Mouse (Mus musculus): ENCODE measurements around the gene Gm6205.
"Not testable (repeated sequence)": the region's sequence is repeated elsewhere in the genome, so short reads cannot be mapped to it uniquely, and the experiment has no call there.

Gene Gm6205

DNA sequence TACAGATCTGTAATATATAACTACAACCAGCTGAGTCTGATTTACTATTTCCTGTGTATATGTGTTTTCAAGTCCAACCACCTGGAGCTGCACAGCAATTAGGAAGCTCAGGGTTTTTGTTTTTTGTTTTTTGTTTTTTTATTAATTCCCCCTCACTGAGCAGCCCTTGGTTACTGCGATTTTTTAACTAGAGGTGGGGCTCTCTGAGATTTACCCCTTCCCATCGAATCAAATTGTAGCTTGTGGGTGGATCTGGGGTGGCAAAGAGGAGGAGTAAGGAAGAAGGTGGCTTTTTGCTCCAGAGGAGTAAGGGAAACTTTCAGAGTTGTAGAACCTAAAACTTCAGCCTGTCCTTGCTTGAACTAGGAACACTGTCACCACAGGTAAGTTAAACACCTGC, at the start of gene Gm6205:
TSS of gene Gm6205 (plus strand) at position 301 of the 400 bp plus-strand sequence.
- H3K4me1 ChIP-seq (replicated peaks; ENCODE audit: low read depth, low read length); H3K4me3 ChIP-seq (replicated peaks; ENCODE audit: low read length); H3K9me3 ChIP-seq (ENCODE audit: low read length): not testable (repeated sequence)

DNA sequence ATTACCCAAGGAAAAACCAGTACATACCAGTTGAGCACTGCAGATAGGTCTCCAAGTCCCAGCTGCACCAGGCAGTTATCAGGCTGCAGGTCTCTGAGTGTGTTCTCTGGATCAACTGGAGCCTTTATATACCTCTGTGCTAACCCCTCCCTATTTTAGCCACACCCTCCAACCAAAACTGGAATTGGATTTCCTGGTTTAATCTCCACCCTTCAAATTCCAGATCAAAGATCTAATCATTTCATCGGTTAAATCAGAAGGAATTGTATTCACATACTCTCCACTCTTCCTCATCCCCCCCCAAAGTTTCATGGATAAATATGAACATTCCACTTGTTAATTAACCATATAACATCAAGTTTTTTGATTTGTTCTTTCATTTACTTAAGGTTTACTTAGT, 31.9 kb upstream of the Gm6205 start, which contains the start of gene Gm3147:
TSS of gene Gm3147 (minus strand) at position 101 of the 400 bp plus-strand sequence.
- H3K27me3 ChIP-seq (ENCODE audit: insufficient read depth, low read length); H3K4me1 ChIP-seq (replicated peaks; ENCODE audit: low read depth, low read length); H3K36me3 ChIP-seq (ENCODE audit: insufficient read depth, low read length); H3K4me3 ChIP-seq (replicated peaks; ENCODE audit: low read length); H3K9me3 ChIP-seq (ENCODE audit: low read length): not testable (repeated sequence)

More for the DNA sequence above, at the start of gene Gm6205:
- not testable (repeated sequence) for H3K36me3 ChIP-seq (ENCODE audit: insufficient read depth, low read length); H3K27me3 ChIP-seq (ENCODE audit: insufficient read depth, low read length)

DNA sequence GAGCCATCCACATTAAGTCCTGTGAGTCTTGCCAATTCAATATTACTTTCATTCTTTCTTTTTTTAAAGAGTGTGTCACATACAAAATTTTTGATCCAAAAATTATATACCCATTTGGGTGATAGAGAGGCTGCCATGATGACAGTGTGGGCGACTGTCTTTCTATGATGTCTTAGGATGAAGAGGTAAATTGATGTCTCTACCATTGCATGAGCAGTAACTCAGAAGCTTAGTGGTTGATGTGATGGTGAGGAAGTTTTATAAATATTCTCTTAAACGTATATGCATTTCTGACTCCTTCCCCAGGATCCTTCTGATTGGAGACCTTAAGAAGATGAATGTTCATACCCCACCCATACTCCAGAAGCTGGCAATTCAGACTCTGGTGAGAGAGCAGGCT, 24.5 kb upstream of the Gm6205 start, which contains the start of gene Gm6509:
TSS of gene Gm6509 (plus strand) at position 301 of the 400 bp plus-strand sequence.
- not testable (repeated sequence) for H3K36me3 ChIP-seq (ENCODE audit: insufficient read depth, low read length); H3K9me3 ChIP-seq (ENCODE audit: low read length); H3K27me3 ChIP-seq (ENCODE audit: insufficient read depth, low read length); H3K4me3 ChIP-seq (replicated peaks; ENCODE audit: low read length); H3K4me1 ChIP-seq (replicated peaks; ENCODE audit: low read depth, low read length)
